Mouse (Mus musculus): Measurements from ENCODE around the gene Ebna1bp2. TPM values are rescaled to one million over a fixed set of nuclear protein-coding genes. Genes with fewer than 3 reads are reported as not detected.

Ebna1bp2 gene
- total RNA-seq, 2 experiments from 2014 or later: 23.6 to 26.9 TPM

Other genes starting within 250 kb of the Ebna1bp2 start
- 1 to 10 TPM; 4.6 to 5.6 TPM for gene Szt2, start 211.5 kb upstream of the Ebna1bp2 start, total RNA-seq (2021)
- gene Med8, start 211.5 kb upstream of the Ebna1bp2 start, total RNA-seq (2021): 10 to 100 TPM; 38.6 to 39.2 TPM
- gene Elovl1, start 192.7 kb upstream of the Ebna1bp2 start, total RNA-seq (2021): 1 to 10 TPM; 5.0 to 6.9 TPM
- gene Cdc20, start 183.4 kb upstream of the Ebna1bp2 start, total RNA-seq (2021): under 1 TPM in 1 of 2 experiments, not detected in 1; 0.32 TPM
- gene Mpl, start 163.3 kb upstream of the Ebna1bp2 start, total RNA-seq (2021): not detected
- 10 to 100 TPM; 11.0 to 14.3 TPM for gene Tie1, start 130.7 kb upstream of the Ebna1bp2 start, total RNA-seq (2021)
- not detected for gene 2610528J11Rik, start 93.8 kb upstream of the Ebna1bp2 start, total RNA-seq (2021)
- gene Tmem125, start 76.8 kb upstream of the Ebna1bp2 start, total RNA-seq (2021): not detected
- gene Cfap57, start within 50 bp of the Ebna1bp2 start, total RNA-seq (2021): not detected
- gene Olfr62, start 38.2 kb downstream of the Ebna1bp2 start, total RNA-seq (2021): not detected
- not detected for gene Olfr1342, start 72.0 kb downstream of the Ebna1bp2 start, total RNA-seq (2021)
- gene Olfr1341, start 82.7 kb downstream of the Ebna1bp2 start, total RNA-seq (2021): not detected
- not detected for gene Olfr1340, start 99.3 kb downstream of the Ebna1bp2 start, total RNA-seq (2021)
- not detected for gene Olfr1339, start 111.4 kb downstream of the Ebna1bp2 start, total RNA-seq (2021)
- gene Olfr1338, start 137.9 kb downstream of the Ebna1bp2 start, total RNA-seq (2021): not detected
- gene Olfr1337, start 161.8 kb downstream of the Ebna1bp2 start, total RNA-seq (2021): not detected
- not detected for gene Olfr1335, start 189.1 kb downstream of the Ebna1bp2 start, total RNA-seq (2021)
- not detected for gene Olfr1333, start 215.5 kb downstream of the Ebna1bp2 start, total RNA-seq (2021)
- gene Olfr1331, start 243.8 kb downstream of the Ebna1bp2 start, total RNA-seq (2021): not detected

Data from gastrocnemius, adult 18-20 months (tissue).